Mouse (Mus musculus) heart, embryonic 11.5 days (tissue): ENCODE results near the gene Tpte. TPM values are rescaled to one million over a fixed set of nuclear protein-coding genes. Genes with fewer than 3 reads are reported as not detected.

Experiments used
- ATAC-seq: fragments of 200-750 bp; cut with Nextera tagmentation; replicated peaks from 2 replicates; pipeline ENCODE4 v1.8.0; 2017; ENCODE audit warnings: moderate library complexity; ENCODE audit not compliant: insufficient number of reproducible peaks, low FRiP score, low TSS enrichment
- H3K27ac ChIP-seq: fragments of 300-500 bp; sonication (generic); 2 replicates; pipeline ENCODE4 v1.5.1; 2014; ENCODE audit warnings: mild to moderate bottlenecking, low read depth, low read length
- H3K27me3 ChIP-seq: fragments of 300-500 bp; sonication (generic); 2 replicates; pipeline ENCODE4 v1.6.1; 2014; ENCODE audit warnings: mild to moderate bottlenecking, low read length, mixed read lengths; ENCODE audit not compliant: control insufficient read depth, insufficient read depth
- H3K36me3 ChIP-seq: fragments of 300-500 bp; sonication (generic); 2 replicates; pipeline ENCODE4 v1.6.1; 2014; ENCODE audit warnings: mild to moderate bottlenecking, low read length, moderate library complexity, mixed read lengths; ENCODE audit not compliant: control insufficient read depth, insufficient read depth
- H3K4me1 ChIP-seq: fragments of 300-500 bp; sonication (generic); 2 replicates; pipeline ENCODE4 v1.6.1; 2014; ENCODE audit warnings: low read length; ENCODE audit not compliant: control insufficient read depth, insufficient read depth
- H3K4me2 ChIP-seq: fragments of 300-500 bp; sonication (generic); 2 replicates; pipeline ENCODE4 v1.6.1; 2014; ENCODE audit warnings: mild to moderate bottlenecking, moderate library complexity
- H3K4me3 ChIP-seq: fragments of 300-500 bp; sonication (generic); 2 replicates; pipeline ENCODE4 v1.5.1; 2014; ENCODE audit warnings: low read depth, low read length
- H3K9ac ChIP-seq: fragments of 300-500 bp; sonication (generic); 2 replicates; pipeline ENCODE4 v1.6.1; 2014; ENCODE audit warnings: mild to moderate bottlenecking, low read depth, low read length, moderate library complexity
- H3K9me3 ChIP-seq: fragments of 300-500 bp; sonication (generic); replicated peaks from 2 replicates; pipeline ENCODE4 v1.6.1; 2016; ENCODE audit warnings: low read length; ENCODE audit not compliant: control insufficient read depth
- WGBS: fragments of 180-500 bp; shearing (Covaris S2); extraction: QIAGEN DNeasy Blood & Tissue Kit; methylation state at CpG from one replicate; pipeline ENCODE4 v1.1.7; 2014; ENCODE audit not compliant: insufficient replicate concordance; 5-methylcytosine and 5-hydroxymethylcytosine counted together
- polyA plus RNA-seq: library from polyadenylated mRNA; unstranded; fragments of >200 nt; fragmentation: Nextera tagmentation; extraction: Ambion mirVana; gene quantifications from 2 replicates; pipeline ENCODE4 v1.2.1, GENCODE M21; 2014

Tpte gene
- polyA plus RNA-seq, 1 experiment from 2014 or later: not detected

GRCm38 (mm10) chr8:22385158-22385557, 101.9 kb downstream of the Tpte start:
- Histone ChIP-seq H3K27me3 (no peaks in the 10 kb centered on the region), H3K9ac (no peak overlapping the region), H3K4me1 (no peaks in the 10 kb centered on the region), H3K36me3 (peaks cover 25% of the 10 kb centered on the region), H3K9me3 (no peaks in the 10 kb centered on the region), H3K4me3 (no peak overlapping the region), H3K4me2 (no peak overlapping the region), H3K27ac (no peak overlapping the region)
- no peak for ATAC-seq
- WGBS: 88% methylated on average over 6 of the region's 6 CpGs

- Histone ChIP-seq H3K4me3 (no peak overlapping the region), H3K4me2 (no peak overlapping the region), H3K4me1 (no peaks in the 10 kb centered on the region), H3K27ac (no peak overlapping the region), H3K9me3 (no peaks in the 10 kb centered on the region), H3K27me3 (no peaks in the 10 kb centered on the region), H3K9ac (no peak overlapping the region), H3K36me3 (peaks cover 14% of the 10 kb centered on the region)
- ATAC-seq: no peak
- WGBS: 82% methylated on average over 10 of the region's 10 CpGs
These were observed 106.6 kb downstream of the Tpte start for GRCm38 (mm10) chr8:22389874-22390273.

- Histone ChIP-seq H3K27ac (no peak overlapping the region), H3K27me3 (no peaks in the 10 kb centered on the region), H3K9ac (no peak overlapping the region), H3K4me3 (no peak overlapping the region), H3K4me2 (no peak overlapping the region), H3K36me3 (peaks cover 14% of the 10 kb centered on the region), H3K9me3 (no peaks in the 10 kb centered on the region), H3K4me1 (no peaks in the 10 kb centered on the region)
- 90% methylated on average over 8 of the region's 8 CpGs for WGBS
- ATAC-seq: no peak
These were observed 107.7 kb downstream of the Tpte start for GRCm38 (mm10) chr8:22390766-22391463.

- WGBS: 58% methylated on average over 4 of the region's 4 CpGs
- no peaks in the 10 kb centered on the region for H3K27me3 ChIP-seq
- no peak overlapping the region for H3K27ac ChIP-seq
- no peak overlapping the region for H3K9ac ChIP-seq
- ATAC-seq: no peak
- no peak overlapping the region for H3K4me2 ChIP-seq
- H3K4me1 ChIP-seq: no peaks in the 10 kb centered on the region
- H3K9me3 ChIP-seq: no peaks in the 10 kb centered on the region
- H3K36me3 ChIP-seq: peaks cover 5% of the 10 kb centered on the region
- H3K4me3 ChIP-seq: no peak overlapping the region
These were observed 111.2 kb downstream of the Tpte start for GRCm38 (mm10) chr8:22394471-22394870.

- Histone ChIP-seq H3K27me3 (no peaks in the 10 kb centered on the region), H3K36me3 (no peaks in the 10 kb centered on the region), H3K4me1 (no peaks in the 10 kb centered on the region), H3K4me2 (no peak overlapping the region), H3K4me3 (no peak overlapping the region), H3K27ac (no peak overlapping the region), H3K9me3 (no peaks in the 10 kb centered on the region), H3K9ac (no peak overlapping the region)
- 93% methylated on average over 8 of the region's 8 CpGs for WGBS
- no peak for ATAC-seq
These were observed 112.0 kb downstream of the Tpte start for GRCm38 (mm10) chr8:22395256-22395655.

GRCm38 (mm10) chr8:22397811-22398141, 114.5 kb downstream of the Tpte start:
- WGBS: 1% methylated on average over 13 of the region's 13 CpGs
- peak overlapping the region; percentile 89 for H3K4me3 ChIP-seq
- H3K27me3 ChIP-seq: no peaks in the 10 kb centered on the region
- no peaks in the 10 kb centered on the region for H3K4me1 ChIP-seq
- H3K9ac ChIP-seq: peak overlapping the region; percentile 87
- ATAC-seq: no peak
- H3K4me2 ChIP-seq: peak overlapping the region; percentile 95
- H3K27ac ChIP-seq: peak overlapping the region; percentile 66; the same call in 1 of the 2 replicates
- H3K36me3 ChIP-seq: no peaks in the 10 kb centered on the region
- no peaks in the 10 kb centered on the region for H3K9me3 ChIP-seq

GRCm38 (mm10) chr8:22398142-22398951, 115.1 kb downstream of the Tpte start, which contains the start of gene Slc25a15:
Gene Slc25a15, minus strand, starts transcription at chr8:22398597.
- peak; percentile 92 for ATAC-seq
- Histone ChIP-seq H3K36me3 (no peaks in the 10 kb centered on the region), H3K9me3 (no peaks in the 10 kb centered on the region), H3K4me3 (peak within 1 kb of the TSS; percentile 89), H3K27me3 (no peaks in the 10 kb centered on the region), H3K4me2 (peak within 1 kb of the TSS; percentile 95), H3K4me1 (no peaks in the 10 kb centered on the region), H3K27ac (peak within 1 kb of the TSS; percentile 82), H3K9ac (peak within 1 kb of the TSS; percentile 87)
- WGBS: under 1% methylated on average over 56 of the region's 77 CpGs

- WGBS: 78% methylated on average over 8 of the region's 8 CpGs
These were observed 116.1 kb downstream of the Tpte start for GRCm38 (mm10) chr8:22399285-22399880.

More at GRCm38 (mm10) chr8:22399285-22399880, 116.1 kb downstream of the Tpte start:
- Histone ChIP-seq H3K36me3 (no peaks in the 10 kb centered on the region), H3K9me3 (no peaks in the 10 kb centered on the region), H3K9ac (peak overlapping the region; percentile 87; the same call in 1 of the 2 replicates), H3K27ac (no peak overlapping the region), H3K4me2 (peak overlapping the region; percentile 95), H3K4me3 (peak overlapping the region; percentile 89), H3K4me1 (no peaks in the 10 kb centered on the region), H3K27me3 (no peaks in the 10 kb centered on the region)
- ATAC-seq: no peak
